Mouse (Mus musculus): Measurements from ENCODE around the gene Heatr3.

DNA sequence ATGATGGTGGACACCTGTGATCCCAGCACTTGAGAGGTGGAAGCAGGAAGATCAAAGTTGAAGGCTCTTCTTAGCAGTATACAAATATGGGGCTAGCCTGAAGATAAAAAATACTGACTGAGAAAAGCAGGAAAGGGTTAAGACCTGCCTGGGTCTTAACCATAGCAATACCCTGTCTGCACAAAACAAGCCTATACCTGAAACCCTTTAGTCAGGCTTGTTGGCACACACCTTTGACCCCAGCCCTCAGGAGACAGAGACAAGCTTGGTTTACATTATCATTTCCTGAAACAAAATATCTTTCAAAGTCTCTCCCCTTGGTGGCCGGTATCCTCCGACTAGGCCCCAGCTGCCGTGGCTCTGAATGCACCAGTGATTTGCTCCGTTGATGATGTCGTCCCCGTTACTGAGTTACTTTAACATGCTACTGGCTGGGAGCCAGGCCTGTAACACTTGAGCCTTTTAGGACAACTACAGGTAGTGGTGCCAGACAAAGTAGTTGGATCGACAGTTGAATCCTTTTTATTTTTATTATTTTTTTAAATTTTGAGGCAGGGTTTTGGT lies 6.8 kb upstream of the Heatr3 start:
- TF ChIP-seq GATA1 (IDR thresholded peaks at IDR 0.05; ENCODE audit: borderline replicate concordance, low read length) (no peak), FLI1 (IDR thresholded peaks at IDR 0.05; ENCODE audit: low read length) (no peak)

Data from megakaryocyte, embryonic 14.5 days (primary cell).